Mouse (Mus musculus): ENCODE data around the gene Olfr91.
"Not testable (repeated sequence)": the region's sequence is repeated elsewhere in the genome, so short reads cannot be mapped to it uniquely, and the experiment has no call there.

Gene Olfr91

GRCm38 (mm10) chr17:37098178-37098577 is at the start of gene Olfr91:
TSS of gene Olfr91 (minus strand) at chr17:37098278.
- DNase-seq (ENCODE audit: low read depth): no peak

- not testable (repeated sequence) for DNase-seq (ENCODE audit: low read depth)
These were observed 33.3 kb upstream of the Olfr91 start for GRCm38 (mm10) chr17:37131366-37131765.

GRCm38 (mm10) chr17:37119988-37120387 is 21.9 kb upstream of the Olfr91 start, which contains the start of gene Olfr92:
TSS of gene Olfr92 (minus strand) at chr17:37120088.
- DNase-seq (ENCODE audit: low read depth): no peak

GRCm38 (mm10) chr17:37093289-37093688 is 4.8 kb downstream of the Olfr91 start:
- DNase-seq (ENCODE audit: low read depth): no peak

GRCm38 (mm10) chr17:37092198-37092597 is 5.9 kb downstream of the Olfr91 start:
- DNase-seq (ENCODE audit: low read depth): no peak

GRCm38 (mm10) chr17:37088399-37088798 is 9.7 kb downstream of the Olfr91 start, which contains the start of gene Olfr90:
TSS of gene Olfr90 (minus strand) at chr17:37088499.
- no peak for DNase-seq (ENCODE audit: low read depth)

GRCm38 (mm10) chr17:37085545-37085944 is 12.5 kb downstream of the Olfr91 start:
- DNase-seq (ENCODE audit: low read depth): no peak

GRCm38 (mm10) chr17:37084632-37085031 is 13.4 kb downstream of the Olfr91 start:
- peak; percentile 7 for DNase-seq (ENCODE audit: low read depth)

- DNase-seq (ENCODE audit: low read depth): peak; percentile 86
These were observed 14.8 kb downstream of the Olfr91 start for GRCm38 (mm10) chr17:37083327-37083726.

GRCm38 (mm10) chr17:37081659-37082058 is 16.4 kb downstream of the Olfr91 start:
- no peak for DNase-seq (ENCODE audit: low read depth)

GRCm38 (mm10) chr17:37080119-37080518 is 18.0 kb downstream of the Olfr91 start:
- DNase-seq (ENCODE audit: low read depth): no peak

GRCm38 (mm10) chr17:37078990-37079389 is 19.1 kb downstream of the Olfr91 start:
- DNase-seq (ENCODE audit: low read depth): no peak

- DNase-seq (ENCODE audit: low read depth): no peak
These were observed 19.9 kb downstream of the Olfr91 start for GRCm38 (mm10) chr17:37078193-37078592.

- no peak for DNase-seq (ENCODE audit: low read depth)
These were observed 22.3 kb downstream of the Olfr91 start for GRCm38 (mm10) chr17:37075766-37076165.

- no peak for DNase-seq (ENCODE audit: low read depth)
These were observed 22.9 kb downstream of the Olfr91 start for GRCm38 (mm10) chr17:37075181-37075580.

- DNase-seq (ENCODE audit: low read depth): no peak
These were observed 25.3 kb downstream of the Olfr91 start for GRCm38 (mm10) chr17:37072730-37073276.

- DNase-seq (ENCODE audit: low read depth): no peak
These were observed 25.9 kb downstream of the Olfr91 start for GRCm38 (mm10) chr17:37072080-37072729.

- no peak for DNase-seq (ENCODE audit: low read depth)
These were observed 28.0 kb downstream of the Olfr91 start for GRCm38 (mm10) chr17:37070121-37070520.

GRCm38 (mm10) chr17:37067861-37068260 is 30.2 kb downstream of the Olfr91 start:
- no peak for DNase-seq (ENCODE audit: low read depth)

- no peak for DNase-seq (ENCODE audit: low read depth)
These were observed 32.1 kb downstream of the Olfr91 start for GRCm38 (mm10) chr17:37065993-37066392.

GRCm38 (mm10) chr17:37063686-37064495 is 34.2 kb downstream of the Olfr91 start:
- no peak for DNase-seq (ENCODE audit: low read depth)

GRCm38 (mm10) chr17:37063063-37063462 is 35.0 kb downstream of the Olfr91 start:
- no peak for DNase-seq (ENCODE audit: low read depth)

GRCm38 (mm10) chr17:37062101-37062641 is 35.9 kb downstream of the Olfr91 start:
- DNase-seq (ENCODE audit: low read depth): no peak
